Mouse (Mus musculus) kidney, adult 11 months (tissue): ENCODE measurements around the gene Aff3.

Source experiments
- DNase-seq: peaks from one replicate; pipeline ENCODE4 v3.0.0; 2022

The Aff3 gene

DNA sequence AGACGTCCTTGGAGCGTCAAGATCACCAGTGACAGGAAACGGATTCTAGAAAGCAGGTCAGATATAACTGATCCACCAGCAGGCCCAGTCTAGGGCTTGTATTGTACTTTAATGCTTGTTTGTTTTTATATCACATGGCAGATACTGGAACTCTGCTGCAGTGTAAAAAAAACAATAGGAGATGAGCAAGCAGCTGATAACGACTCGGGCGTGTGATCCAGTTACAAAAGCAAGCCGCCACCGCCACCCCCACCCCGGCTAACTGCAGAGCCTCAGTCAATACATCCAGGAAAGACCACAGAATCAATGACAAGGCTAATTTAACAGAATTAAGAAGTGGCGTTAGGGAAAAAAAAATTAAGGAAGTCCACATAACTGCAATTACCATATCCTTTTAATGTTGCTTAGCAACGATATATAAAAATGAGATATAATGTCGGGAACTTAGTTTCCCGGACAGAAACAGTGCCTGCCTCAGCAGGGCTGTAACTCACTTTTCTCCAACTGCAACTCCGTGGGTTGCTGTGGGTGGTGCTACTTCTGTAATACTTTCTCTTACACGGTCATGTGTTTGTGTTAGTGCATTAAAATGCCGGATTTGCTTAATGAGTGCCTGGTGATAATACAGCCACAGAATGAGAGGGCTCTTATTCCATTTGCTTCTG, 280.2 kb downstream of the Aff3 start:
- DNase-seq: no peak

- no peak for DNase-seq
Measured at GRCm38 (mm10) chr1:38384010-38384409, 280.7 kb downstream of the Aff3 start.

- no peak for DNase-seq
Measured at GRCm38 (mm10) chr1:38382683-38383082, 282.1 kb downstream of the Aff3 start.

DNA sequence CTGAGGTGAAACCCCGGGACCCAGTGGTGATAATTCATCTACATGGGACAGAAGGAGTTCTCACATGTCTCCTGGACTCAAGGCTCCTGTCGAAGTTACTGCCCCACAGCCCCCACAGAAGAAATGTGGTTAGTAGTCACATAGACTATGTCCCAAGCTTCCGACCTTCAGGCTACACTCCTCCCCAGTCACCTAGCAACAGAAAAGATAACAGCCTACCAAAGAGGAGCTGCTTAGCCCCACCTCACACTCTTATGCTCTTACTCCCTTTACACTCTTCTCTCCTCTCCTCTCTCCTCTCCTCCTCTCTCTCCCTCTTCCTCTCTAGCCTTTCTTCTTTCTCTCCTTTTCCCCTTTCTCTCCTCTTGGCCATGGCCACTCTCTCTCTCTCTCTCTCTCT, 286.8 kb downstream of the Aff3 start:
- no peak for DNase-seq

- no peak for DNase-seq
Measured at GRCm38 (mm10) chr1:38369166-38369565, 295.6 kb downstream of the Aff3 start.

DNA sequence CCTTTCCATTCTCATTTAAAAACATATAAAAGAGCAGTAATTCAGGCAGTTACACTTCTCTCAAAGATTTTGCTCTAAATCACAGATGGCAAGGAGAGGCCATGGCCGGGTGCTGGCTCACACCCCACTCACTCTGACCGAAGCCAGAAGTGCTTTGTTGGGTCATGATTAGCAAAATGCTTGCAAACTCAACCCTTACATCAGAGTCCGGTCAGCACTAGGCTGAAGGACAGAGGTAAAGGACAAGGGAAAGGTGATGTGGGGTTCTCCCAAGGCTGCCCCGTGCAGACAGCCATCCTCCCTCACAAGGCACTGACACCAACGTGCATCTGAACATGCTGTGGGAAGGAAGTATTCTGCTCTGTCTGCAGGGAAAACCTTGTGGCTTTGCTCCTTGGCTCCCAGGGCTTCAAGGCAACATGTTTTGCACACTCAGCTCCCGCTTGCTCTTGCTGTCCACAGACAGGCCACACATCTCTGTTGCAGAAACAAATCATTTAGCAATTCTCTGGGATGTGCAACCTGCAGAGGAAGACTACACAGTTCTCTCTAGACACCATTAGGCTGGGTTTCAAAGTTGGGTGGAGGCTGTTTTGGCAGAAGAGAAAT, 296.6 kb downstream of the Aff3 start:
- DNase-seq: no peak

DNA sequence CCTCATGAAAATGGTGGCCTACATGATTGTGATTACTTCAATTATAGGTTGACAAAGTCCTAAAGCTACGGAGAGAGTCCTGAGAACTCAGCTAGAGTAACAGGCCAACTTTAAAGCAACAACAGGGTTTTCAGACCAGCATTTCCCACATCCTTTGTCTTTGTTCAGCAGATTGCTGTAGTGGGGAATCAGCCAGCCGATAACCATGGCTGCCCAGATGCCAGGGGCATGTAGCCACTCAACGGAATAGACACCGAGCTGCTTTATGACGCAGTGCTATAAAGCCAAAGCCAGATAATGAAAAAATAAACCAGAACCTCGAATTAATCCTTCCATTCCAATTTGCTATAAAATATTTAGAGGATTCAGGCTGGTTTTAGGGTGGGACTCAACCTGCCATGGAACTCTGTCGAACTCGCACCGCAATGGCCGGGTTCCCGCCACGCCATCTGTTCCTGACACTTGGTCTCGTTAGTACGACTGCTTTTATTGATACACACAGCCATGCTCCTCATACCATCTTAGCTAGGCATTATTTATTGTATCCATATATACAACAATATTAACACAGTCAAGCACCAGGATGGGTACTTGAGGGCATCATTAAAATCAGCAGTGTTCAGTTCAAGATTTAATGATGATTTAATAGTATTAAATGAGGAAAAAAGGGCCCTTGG, 297.2 kb downstream of the Aff3 start:
- DNase-seq: no peak

DNA sequence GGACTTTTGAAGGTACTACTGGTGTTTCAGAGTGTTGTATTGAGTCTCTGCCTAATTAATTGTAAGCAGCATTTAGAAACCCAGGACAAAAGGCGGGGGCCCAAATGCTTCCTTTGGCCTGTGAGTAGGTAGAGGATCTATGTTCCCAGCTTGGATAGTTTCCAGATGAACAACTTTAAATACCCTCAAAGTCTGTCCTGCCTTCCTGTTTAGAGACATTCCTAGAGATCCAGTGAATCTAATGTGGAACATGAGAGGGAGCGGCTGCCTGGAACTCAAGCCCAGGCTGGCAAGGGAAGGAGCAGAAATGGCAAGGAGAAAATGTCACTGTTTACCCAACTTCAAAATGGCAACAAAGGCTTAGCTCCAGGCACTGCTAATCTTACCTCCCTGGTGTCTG, 300.9 kb downstream of the Aff3 start:
- no peak for DNase-seq

GRCm38 (mm10) chr1:38362275-38362674, 302.5 kb downstream of the Aff3 start:
- DNase-seq: no peak

DNA sequence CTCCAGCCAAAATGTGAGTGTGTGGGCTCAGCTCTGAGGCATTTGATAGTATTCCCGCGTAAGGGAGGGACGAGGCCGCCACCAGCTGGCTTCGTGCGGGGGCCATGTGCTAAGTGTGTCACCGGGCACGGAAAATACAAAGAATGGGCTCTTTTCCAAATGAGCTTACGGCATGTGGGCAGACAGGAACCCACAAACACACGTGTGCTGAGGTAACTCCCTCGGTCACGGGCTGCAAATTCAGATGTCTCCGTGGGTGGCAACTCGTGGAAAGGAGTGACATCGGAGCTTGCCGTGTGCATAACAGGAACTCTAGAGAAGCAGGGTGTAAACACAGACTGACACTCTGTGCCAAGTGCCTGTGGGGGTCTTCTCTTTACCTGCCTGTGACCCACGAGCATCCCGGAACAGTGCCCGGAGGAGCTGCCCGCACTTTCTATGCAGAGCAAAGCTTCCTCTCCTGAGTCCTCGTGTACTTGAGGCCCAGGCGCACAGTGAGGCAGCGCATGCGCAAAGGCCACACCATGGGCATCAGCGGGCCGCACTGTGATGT, 305.9 kb downstream of the Aff3 start:
- no peak for DNase-seq

DNA sequence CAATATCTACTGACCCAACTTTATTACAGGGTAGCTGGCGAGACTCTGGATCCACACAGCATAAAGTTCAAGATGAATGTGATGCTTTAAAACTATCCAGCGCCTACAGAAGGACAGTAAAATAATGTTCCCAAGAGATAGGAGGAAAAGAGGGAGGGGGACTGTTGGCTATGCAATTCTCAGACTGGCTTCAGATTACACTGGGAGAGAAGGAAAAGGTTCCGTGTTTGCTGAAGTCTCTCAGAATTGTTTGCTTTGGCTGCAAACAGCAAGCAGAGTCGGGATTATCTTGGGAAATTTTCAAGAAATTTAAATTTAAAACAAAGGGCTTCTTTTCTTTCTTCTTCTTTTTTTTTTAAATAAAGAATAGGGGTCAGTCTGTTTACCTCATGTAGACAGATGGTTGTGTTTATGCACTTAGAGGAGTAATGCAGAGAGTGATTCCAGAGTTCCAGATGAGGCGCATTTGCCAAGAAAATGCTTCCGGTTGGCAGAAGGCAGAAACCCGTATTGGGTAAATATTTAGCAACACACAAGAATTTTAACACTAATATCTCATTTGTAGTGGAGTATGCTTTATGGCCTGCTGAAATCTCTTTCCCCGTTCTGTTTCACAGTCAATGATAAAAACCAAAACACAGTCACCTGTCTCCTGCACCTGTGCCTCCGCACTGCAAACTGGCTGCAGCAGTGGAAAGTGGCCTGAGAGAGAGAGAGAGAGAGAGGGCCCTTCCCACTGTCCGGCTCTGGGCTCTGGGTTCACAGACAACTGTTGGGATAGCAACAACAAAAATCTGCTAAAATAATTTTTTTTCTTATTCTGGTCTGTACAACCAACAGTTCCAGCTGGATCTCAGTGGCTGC, 306.6 kb downstream of the Aff3 start:
- no peak for DNase-seq

GRCm38 (mm10) chr1:38354585-38354984, 310.2 kb downstream of the Aff3 start:
- no peak for DNase-seq

GRCm38 (mm10) chr1:38347346-38347745, 317.4 kb downstream of the Aff3 start:
- DNase-seq: no peak

DNA sequence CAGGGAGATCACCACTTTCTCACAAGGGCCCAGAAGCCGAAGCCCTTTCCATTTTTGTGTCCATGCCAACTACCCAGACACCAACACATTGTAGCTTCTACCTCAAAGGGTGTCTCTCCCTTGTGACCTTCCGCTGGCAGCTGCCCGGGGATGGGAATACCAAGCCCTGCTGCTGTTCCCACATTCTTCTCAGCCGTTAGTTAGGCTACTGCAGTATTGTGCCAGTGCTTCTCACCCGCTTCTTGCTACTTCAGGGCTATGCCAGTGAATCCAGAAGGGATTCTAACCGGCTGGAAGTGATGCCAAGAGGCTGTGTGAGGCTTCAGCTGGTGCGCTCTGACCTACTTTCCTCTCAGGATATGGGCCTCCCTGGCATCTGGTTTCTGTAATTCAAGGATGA, 330.5 kb downstream of the Aff3 start:
- no peak for DNase-seq

- DNase-seq: no peak
Measured at GRCm38 (mm10) chr1:38332919-38333318, 331.8 kb downstream of the Aff3 start.

- no peak for DNase-seq
Measured at GRCm38 (mm10) chr1:38324206-38324605, 340.5 kb downstream of the Aff3 start.

DNA sequence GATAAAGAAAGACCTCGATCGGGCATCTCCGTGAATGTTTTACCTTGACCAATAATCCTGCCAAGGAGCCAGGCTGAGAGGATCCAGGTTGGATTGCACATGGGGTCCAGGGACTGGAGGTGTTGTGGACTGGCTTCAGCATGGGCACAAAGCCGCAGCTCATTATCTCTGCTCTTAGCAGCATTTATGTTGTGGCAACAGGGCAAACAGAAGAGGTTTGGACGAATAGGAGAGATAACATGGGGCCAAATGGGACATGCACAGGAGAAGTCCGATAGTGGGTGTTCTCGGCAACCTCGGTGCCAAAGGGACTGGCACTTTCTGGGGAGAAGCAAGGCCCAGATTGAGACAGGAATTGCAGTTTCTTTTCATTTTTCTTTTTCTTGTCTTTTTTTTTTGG, 342.9 kb downstream of the Aff3 start:
- no peak for DNase-seq

GRCm38 (mm10) chr1:38320971-38321305, 343.8 kb downstream of the Aff3 start:
- DNase-seq: no peak

DNA sequence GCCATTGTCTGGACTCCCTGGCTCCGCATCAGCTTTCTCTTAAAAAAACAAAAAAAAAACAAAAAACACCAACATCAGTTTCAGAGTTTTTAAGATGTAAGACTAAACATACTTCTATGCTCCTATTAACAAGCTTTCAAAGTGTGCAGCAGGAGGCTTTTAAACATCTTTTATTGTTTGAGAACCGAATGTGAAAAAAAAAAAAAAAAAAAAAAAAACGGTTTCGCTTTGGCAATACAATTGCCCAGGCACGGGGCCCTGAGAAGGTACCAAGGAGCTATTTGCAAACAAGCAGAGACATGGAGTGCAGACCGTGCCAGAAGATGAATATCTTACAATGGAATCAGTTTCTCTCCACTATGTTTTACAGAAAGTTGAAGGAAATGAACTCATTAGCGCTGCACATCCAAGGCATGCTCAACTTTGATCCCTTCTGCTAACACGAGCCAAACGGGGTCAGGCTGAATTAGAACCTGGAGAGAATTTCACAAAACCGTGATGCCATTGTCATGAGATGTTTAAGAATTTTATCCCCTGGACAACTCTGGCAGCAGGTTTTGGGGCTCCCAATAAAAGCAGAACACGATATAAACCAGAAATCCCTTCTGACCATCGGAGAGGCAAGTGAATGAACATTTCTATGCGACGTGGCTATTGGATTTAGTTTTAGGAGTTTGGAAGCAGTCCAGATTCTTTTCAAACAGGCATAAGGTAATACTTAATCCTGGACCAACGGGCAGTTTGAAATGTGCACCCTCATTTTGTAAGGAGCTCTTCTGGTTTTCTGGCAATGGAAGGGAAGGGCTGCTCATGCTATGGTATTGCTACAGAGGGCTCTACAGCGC, 344.4 kb downstream of the Aff3 start:
- no peak for DNase-seq

GRCm38 (mm10) chr1:38318614-38319013, 346.1 kb downstream of the Aff3 start:
- DNase-seq: no peak

DNA sequence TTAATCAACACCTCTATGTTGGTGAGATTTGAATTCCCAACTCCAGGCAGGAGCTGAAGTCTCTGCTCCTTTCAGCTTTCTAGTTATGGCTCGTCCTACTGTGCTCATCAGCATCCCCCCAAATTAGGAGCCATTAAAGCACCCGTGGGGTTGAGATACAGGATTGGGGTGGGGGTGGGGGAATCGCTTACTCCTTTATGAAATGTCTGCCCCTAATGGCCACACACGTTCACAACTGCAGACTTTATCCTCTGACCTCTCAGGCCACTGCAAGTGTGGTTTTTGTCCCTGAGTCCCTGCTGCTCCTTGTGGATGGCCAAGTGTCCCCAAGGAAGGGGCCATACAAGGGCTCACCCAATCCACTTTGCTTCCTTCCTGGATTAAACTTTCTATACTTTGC, 348.8 kb downstream of the Aff3 start:
- DNase-seq: no peak

- no peak for DNase-seq
Measured at GRCm38 (mm10) chr1:38310496-38310895, 354.3 kb downstream of the Aff3 start.
